Mouse (Mus musculus) mesoderm, embryonic 11.5 days (tissue): ENCODE measurements around the gene Gm45716.
"Not testable (repeated sequence)": the region's sequence is repeated elsewhere in the genome, so short reads cannot be mapped to it uniquely, and the experiment has no call there.

ENCODE experiments used
- DNase-seq: peaks from one replicate; pipeline ENCODE4 v3.0.0-alpha.2; 2012; ENCODE audit warnings: low read depth, low spot score

The Gm45716 gene

DNA sequence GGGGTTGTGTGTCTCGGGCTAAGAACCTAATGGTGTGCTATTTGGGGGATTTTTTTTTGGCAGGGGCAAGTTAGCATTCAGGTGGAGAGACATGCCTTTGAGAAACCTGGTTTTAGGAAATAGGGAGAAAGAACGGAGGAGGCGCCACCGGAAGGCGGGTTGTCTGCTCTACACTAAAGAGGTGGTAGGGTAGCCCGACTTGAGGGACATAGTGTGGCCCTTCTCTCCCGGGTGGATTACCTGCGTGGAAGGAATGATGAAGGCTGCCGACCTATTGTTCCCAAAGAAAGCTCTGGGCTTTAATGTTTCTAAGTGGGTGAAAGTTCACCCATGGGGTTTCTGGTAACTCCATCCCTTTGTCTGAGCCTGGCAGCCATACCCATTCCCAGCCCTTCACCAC, 62.7 kb downstream of the Gm45716 start:
- no peak for DNase-seq

DNA sequence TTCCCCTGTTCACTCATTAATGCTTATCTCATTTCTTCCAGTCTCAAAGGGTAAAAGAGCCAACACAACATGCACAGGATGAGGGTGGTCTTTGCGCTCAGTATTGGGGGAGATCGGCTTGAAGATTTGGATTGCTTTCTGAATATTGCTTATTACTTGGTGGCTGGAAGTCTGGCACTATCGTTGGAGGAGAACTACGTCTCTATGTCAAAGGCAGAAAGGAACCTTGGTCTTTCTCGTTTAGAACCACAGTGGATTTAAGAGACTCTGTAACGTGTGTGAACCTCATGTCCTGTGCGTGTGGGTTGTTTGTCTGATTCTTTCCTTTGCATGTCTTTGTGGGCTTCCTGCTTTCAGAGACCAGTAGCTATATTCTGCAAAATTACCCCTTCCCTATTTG, 63.2 kb downstream of the Gm45716 start:
- DNase-seq, result no peak

DNA sequence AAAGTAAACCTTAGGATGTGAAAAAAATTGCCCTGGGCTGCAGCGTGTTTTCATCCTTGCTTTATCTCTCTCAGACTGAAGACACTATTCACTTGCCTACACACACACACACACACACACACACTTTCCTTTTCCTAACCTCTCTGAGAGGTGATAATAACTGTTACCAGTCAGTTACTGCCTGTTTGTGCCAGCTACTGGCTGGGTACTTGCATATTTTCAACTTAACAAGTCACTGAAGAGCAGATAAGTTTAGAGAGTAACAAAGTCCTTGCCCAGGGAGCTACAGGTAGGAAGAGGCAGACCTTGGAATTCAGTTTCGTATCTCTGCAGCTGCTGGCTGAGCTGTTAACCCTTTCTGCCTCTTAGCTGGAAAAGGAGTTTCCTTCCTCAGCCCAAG, 64.4 kb downstream of the Gm45716 start:
- no peak for DNase-seq

DNA sequence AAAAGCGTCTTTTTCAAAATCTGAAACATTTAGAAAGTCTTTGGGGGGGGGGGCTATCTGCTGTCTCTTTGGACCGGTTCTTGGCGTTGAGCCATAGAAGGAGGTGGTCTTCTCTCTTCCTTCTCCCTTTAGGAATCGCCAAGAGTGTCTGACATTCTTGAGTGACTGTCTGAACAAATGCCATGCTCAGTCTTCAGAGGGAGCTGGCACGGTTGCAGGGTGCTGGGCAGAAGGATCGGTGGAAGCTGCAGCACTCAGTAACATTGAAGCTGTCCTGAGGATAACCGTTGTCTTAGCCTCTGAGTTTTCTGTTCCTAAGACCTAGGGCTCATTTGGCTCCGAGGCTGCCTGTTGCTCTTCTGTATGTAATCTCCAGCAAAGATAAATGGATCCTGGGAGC, 64.9 kb downstream of the Gm45716 start:
- no peak for DNase-seq

DNA sequence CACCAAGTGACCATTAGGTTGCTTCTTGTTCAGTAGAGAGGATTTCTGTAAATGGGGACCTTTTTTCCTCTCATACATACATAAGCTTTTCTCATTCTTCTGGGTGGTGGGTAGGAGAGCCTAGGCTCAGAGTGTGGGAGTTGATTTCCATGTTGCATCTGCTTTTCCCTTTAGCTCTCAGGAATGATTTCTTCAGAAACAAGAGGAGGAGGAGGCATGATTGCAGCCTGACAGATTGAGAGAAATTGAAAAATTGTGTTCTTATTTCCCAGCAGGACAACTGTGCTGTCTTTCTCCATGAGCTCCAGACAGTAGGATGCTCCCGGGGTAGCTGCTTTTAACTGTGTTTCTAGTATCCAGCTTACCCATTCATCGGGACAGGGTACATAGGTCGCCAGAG, 67.1 kb downstream of the Gm45716 start:
- DNase-seq, result no peak

DNA sequence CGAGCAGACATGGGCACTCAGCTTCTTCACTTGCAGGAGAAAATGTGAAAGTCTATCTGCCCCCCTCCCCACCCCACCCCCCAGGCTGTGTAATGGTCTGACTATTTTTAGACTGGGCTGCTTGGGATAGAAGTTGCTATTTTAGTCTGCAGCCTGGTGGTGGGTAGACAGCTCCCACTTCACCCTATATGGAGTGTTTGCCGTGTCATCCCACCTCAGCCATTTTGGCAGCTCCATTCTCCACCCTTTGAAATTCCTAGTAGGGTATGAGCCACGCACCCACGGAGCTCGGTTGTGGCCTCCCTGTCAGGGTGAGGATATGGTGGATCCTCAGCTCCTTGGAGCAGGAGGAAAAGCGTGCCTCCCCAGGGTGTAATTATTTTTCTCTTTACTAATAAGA, 68.2 kb downstream of the Gm45716 start:
- DNase-seq, result no peak

DNA sequence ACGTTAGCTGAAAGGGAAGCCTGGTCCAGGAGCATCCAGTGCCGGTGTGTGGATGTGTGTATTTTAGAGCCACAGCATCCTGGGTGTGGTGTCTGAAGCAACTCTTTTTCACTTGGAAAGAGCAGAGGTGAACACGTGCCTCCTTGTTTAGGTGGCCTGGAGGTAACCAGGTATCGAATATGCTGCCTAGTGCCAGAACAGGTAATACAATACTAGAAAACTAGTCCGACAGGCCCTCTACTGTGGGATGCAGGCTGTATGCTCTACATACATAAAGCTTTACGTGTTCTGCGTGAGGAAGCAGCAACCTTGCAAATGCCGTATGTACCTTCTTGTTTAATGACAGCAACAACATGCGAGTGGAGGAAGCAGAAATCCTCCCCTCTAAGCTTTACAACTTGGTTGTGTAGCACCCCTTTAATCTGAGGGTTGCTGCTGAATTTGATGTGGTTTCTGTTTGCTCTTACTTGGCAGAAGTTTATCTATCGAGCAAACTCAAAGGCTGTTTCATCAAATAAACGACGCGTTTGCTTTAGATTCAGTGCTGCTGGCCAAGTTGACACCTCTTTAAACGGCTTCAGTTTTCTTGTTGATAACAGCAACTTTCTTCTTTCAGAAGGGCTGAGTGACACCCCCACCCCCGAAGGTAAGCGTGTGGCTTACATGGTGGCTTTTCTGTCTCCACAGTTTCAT, 69.5 kb downstream of the Gm45716 start:
- DNase-seq, result no peak

DNA sequence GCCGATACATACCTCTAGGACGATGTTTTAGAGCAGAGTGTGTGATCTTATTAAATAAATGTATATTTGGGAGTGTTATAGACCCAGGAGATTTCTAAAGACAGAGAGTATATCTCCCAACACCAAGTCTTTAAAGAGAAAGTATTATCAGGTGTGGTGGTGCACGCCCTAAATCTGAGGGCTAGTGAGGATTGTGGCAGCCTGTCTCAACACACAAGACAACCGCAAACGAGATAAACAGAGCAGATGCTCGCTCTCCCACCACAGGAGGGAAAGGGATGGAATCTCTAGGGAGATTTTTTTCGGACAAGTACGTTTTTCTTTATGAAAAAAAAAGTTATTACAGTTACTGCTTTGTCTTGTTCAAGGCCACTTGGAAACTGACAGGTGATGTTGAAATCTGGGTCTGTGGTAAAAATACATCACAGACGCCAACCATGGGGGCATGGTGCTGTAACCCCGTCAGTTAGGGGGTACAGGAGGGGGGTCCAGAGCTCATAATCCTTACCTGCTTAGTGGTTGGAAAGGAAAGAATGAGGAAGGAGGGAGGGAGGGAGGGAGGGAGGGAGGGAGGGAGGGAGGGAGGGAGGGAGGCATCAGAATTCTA, 70.9 kb downstream of the Gm45716 start:
- DNase-seq, result no peak

DNA sequence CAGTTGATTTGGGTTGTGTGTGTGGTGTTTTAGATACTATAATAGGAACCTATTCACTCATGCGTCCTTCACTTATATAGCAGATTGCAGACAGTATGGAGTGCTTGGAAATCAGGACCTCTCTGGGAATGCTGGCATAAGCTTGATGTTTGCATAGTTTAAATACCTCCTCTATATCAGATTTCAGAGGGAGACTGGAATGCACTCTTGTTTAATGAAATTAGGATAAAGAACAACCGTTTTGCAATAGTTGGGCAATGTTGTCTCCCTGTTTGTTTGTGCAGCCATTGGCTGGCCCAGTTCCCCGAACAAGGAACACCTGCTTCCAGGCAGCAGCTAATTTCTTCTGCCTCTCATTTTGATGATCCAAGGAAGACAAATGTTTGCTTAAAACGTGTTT, 71.6 kb downstream of the Gm45716 start:
- DNase-seq, result peak; percentile 23

DNA sequence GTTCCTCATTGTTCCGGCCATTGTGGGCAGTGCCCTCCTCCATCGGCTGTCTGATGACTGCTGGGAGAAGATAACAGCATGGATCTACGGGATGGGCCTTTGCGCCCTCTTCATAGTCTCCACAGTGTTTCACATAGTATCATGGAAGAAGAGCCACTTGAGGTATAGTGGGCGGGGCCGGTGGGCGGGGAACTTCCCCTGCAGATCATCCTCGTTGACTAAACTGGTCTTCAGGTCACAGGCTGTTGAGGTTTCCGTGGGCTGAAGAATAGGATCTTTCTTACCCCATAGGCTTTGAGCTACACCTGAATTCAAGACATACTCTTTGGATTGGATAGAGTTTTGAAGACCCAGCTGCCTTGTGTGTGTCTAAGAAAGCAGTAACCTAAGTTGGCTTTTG, 72.3 kb downstream of the Gm45716 start:
- DNase-seq, result no peak

DNA sequence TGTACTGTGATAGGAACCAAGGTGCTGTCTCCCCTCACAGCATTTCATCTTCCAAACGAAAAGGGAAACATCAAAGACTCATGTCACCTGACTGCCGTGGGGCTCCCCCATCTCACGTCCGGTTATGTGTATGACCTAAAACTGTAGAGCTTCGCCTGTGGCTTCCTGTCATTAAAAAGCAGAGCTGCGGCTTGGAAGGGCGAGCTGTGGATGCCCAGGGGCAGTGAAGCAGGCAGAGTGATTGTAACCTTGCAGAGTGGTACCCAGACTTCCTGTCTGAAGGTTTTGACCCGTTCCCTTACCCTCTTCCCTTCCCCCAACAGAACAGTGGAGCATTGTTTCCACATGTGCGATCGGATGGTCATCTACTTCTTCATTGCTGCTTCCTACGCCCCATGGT, 76.7 kb downstream of the Gm45716 start:
- DNase-seq, result no peak

DNA sequence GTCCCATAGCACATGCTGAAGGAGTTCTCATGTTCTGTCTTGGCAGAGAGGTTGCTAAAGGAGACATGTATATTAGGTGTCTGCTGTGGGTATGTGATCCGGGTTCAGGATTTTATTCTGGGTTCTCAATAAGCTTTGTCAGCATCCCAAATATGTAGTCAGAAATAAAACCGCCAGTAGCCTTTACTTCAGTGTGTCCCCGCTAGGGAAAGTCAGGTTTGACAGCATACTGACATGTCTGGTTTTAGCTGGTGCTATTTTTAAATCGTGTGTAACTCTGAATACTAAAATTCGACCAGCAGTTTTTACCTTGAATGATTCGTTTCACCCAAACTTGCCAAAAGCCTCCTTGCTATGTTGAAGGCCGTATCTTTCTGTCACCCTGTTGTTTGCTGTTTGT, 78.1 kb downstream of the Gm45716 start:
- no peak for DNase-seq

DNA sequence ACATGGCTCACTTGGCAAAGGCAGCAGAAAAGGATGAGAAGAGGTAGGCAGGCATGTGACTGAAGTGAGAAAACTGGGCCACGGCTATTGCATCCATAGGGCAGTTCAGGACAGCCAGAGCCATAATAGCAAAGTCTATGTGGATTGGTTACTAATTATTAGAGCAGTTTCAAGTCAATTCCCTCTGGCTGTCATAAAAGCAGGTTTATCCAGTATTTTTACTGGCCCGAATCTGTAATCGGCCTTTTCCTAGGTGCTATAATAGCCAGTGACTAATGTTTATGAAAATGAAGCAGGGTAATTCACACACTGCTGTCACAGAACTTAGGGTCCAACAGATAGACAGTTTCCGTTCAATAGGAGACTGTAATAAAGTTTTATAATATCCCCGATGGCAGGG, 81.5 kb downstream of the Gm45716 start:
- DNase-seq, result no peak

DNA sequence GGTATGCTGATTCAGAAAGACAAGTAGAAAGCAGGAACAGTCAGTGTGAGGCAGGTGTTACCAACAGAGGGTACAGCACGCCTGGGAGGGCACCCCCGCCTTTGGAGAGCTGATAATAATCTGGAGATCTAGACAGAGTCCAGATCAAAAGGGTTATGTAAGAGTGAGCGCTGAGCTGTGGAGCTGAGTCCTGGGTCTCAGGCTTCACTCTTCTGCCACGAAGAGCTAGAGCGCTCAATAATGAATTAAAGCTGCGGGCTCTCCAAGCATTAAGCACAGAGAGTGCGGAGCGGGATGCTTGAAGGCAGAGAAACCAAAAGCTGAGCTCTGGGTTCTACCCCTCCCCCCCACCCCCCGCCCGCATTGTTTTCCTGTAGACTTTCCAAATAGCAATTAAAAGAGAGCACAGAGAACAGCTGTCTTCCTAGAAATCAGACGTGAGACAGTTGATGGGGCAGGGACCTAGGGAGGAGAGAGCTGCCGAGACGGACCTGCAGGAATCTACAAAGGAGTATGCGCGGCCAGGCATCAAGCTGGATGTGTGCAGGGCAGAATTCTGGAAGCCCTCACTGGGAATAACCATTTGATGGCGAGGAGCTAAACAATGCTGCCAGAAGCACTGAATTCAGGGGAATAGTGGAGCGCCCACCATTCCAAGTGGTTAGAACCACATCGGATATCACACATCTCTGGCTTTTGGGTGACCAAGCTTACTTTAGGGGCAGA, 82.1 kb downstream of the Gm45716 start:
- DNase-seq, result no peak

DNA sequence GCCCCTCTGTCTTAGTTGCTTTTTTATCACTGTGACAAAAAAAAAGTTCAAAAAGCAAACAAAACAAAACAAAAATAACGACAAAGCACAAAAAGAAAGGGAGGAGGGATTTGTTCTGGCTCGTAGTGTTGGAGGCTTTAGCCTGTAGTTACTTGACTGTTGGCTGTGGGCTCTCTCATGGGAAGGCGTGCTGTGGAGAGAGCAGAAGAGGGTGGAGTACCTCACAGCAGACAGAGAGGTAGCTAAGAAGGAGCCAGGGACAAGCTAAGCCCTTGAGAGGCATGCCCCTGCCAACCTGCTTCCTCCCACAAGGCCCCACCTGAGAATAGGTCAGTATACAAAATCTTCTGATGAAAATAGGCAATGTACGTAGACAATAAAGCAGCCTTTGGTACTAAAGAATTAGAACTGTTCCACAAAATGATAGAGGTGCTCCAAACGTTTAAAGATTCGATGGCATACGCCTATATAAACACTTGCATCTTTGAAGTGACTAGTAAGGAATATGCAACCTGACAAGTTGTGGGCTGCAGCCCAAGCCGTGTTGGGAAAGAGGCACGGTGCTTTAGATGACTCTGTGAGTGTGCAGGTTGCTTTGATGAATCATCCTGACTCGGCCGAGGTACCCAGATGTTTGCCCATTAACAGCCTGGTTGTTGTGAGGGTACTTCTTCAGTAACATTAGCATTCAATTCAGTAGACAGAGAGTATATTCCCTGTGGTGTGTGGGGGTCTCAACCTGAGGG, 82.8 kb downstream of the Gm45716 start:
- DNase-seq, result no peak

DNA sequence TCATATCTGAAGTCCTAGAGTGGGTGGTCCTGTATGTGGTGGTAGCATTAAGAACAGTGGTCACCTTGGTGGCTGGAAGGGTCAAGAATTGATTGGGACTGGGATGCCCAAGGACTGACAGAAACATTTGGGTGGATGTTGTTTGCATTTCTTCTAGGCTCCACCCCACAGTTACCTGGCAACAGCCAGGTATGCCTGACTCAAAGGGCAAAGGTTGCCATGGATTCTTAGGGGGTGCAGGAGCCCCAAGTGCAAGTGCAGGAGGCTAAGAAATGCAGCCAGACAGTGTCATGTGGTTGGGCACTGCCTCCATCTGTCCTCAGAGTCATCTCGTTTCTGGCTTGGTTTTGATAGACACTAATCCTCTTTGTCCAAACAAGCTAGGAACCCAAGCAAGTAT, 86.7 kb downstream of the Gm45716 start:
- no peak for DNase-seq

DNA sequence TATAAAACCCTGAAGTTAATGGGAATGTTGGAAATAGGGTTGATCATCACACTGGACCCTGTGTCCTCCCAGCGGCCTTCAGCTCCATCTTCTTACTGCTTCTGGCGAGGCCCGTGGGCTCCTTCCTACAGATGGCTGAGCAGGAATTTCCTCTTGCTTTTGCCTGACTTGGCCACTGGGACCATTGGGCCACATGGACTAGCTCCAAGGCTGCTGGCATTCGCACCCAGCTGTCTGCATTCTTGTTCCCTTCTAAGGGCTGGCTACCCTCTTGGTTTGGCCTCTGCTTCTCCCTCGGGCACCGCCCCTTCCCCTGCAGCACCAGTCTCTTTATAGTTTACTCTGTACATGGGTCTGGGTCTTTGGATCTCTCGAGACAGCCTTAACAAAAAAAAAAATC, 88.2 kb downstream of the Gm45716 start:
- DNase-seq, result no peak

DNA sequence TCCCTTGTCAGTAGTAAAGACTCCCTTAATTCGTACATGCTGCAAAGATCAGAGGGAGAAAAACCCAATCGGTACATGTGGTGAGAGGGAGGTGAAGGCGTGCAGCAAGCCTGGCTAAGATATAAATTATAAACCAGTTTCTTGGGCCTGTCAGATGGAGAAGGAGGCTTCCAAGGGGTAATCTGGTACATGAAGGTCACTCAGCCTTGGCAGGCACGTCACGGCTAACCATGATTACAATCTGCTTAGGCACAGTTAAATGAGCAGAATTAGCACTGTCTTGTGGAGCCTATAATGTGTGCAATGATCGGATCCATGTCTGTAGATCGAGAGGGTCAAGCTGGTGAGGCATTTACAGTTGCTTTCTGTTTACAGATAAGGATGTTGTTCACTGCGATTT, 88.7 kb downstream of the Gm45716 start:
- no peak for DNase-seq

DNA sequence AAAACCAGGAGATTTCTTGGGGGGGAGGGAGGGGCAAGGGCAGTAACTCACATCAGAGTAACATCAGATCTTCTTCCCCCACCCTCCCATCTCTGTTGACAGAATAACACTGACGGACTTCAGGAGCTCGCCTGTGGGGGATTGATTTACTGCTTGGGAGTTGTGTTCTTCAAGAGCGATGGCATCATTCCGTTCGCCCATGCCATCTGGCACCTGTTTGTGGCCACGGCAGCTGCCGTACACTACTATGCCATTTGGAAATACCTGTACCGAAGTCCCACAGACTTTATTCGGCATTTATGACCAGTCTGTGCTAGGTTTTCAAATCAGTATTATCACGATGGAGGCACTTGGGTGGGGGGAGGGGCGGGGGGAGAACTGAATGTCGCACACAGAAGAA, 89.1 kb downstream of the Gm45716 start:
- no peak for DNase-seq

DNA sequence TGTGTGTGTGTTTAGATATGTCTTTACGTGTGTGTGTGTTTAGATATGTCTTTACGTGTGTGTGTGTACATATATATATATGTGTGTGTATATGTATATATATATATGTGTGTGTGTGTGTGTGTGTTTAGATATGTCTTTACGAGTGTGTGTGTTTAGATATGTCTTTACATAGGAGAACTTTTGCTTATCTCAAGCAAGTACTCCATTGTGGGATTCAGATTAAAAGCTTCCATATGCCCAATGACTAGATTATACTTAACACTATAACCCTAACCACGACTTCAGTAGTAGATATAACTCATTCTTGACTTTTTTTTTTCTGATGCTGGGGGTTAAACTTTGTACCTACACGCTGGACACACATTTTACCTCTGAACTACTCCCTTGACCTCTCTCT, 92.6 kb downstream of the Gm45716 start:
- no peak for DNase-seq

DNA sequence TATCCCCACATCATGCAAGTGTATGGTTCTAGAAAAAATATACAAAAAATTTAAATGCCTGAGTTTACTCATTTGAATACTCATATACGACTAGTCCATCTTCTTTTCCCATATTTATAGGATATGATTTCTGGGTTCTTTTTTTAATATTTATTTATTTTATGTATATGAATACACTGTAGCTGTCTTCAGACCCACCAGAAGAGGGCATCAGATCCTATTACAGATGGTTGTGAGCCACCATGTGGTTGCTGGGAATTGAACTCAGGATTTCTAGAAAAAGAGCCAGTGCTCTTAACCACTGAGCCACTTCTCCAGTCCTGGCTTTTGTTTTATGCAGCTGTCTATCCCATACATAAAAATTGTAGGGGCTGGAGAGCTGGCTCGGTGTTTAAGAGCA, 94.5 kb downstream of the Gm45716 start:
- not testable (repeated sequence) for DNase-seq

DNA sequence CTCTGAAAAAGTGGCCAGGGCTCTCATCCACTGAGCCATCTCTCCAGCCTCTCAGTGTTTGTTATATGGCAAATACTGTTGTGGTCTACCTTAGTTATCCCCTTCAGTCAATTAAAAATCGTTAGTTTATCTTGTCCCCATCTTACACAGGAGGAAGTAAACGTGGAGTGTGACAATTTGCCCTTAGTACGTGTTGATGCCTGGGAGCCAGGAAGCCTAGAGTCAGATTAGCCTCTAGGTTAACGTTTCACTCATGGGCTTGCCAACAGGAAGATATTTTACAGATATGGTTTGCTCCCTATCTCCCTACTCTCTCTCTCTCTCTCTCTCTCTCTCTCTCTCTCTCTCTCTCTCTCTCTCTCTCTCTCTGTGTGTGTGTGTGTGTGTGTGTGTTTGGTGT, 95.7 kb downstream of the Gm45716 start:
- DNase-seq, result no peak

DNA sequence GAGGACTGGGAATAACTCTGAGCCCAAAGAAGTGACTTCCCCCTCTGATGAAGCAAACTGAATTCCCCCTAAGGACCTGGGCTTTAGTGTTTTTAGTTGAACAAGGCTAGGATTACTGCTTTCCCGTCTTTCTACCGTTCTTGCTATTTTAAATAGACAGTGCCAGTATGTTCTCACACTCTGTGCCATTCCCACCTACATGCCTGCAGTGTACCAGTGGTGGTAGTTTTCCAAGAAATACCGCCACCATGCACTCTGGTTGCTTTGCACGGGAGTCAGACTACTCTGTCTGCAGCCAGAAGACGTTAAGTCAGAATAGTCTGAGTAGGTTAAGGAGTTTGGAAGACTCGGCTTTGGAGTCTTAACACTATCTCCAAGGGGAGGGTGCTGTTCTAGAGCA, 96.1 kb downstream of the Gm45716 start:
- DNase-seq, result no peak
